Mouse (Mus musculus) lung, embryonic 14.5 days (tissue): ENCODE data around the gene Ints3. TPM values are rescaled to one million over a fixed set of nuclear protein-coding genes. Genes with fewer than 3 reads are reported as not detected.

Experiments used
- ATAC-seq: fragments of 200-750 bp; cut with Nextera tagmentation; 2 replicates; pipeline ENCODE4 v1.8.0; 2017; ENCODE audit warnings: mild to moderate bottlenecking, moderate TSS enrichment, moderate library complexity; ENCODE audit not compliant: insufficient read depth
- DNase-seq: peaks from one replicate; pipeline ENCODE4 v3.0.0-alpha.2; 2015
- H3K27ac ChIP-seq: fragments of 300-500 bp; sonication (generic); 2 replicates; pipeline ENCODE4 v1.5.1; 2014; ENCODE audit warnings: low read depth, mild to moderate bottlenecking, moderate library complexity
- H3K27me3 ChIP-seq: fragments of 300-500 bp; sonication (generic); 2 replicates; pipeline ENCODE4 v1.6.1; 2014; ENCODE audit warnings: low read length, control low read depth; ENCODE audit not compliant: insufficient read depth
- H3K36me3 ChIP-seq: fragments of 300-500 bp; sonication (generic); 2 replicates; pipeline ENCODE4 v1.6.1; 2014; ENCODE audit warnings: control low read depth; ENCODE audit not compliant: insufficient read depth
- H3K4me1 ChIP-seq: fragments of 300-500 bp; sonication (generic); 2 replicates; pipeline ENCODE4 v1.6.1; 2014; ENCODE audit warnings: antibody characterized with exemption, control low read depth; ENCODE audit not compliant: insufficient read depth
- H3K4me2 ChIP-seq: fragments of 300-500 bp; sonication (generic); 2 replicates; pipeline ENCODE4 v1.6.1; 2014; ENCODE audit warnings: mild to moderate bottlenecking
- H3K4me3 ChIP-seq: fragments of 300-500 bp; sonication (generic); 2 replicates; pipeline ENCODE4 v1.5.1; 2014; ENCODE audit warnings: low read depth, low read length
- H3K9ac ChIP-seq: fragments of 300-500 bp; sonication (generic); 2 replicates; pipeline ENCODE4 v1.6.1; 2014
- H3K9me3 ChIP-seq: fragments of 300-500 bp; sonication (generic); 2 replicates; pipeline ENCODE4 v1.6.1; 2016; ENCODE audit warnings: low read depth, low read length, control low read depth
- CTCF ChIP-seq: IDR thresholded peaks from 2 replicates; pipeline ENCODE4 v1.5.1; 2016; ENCODE audit warnings: antibody characterized with exemption, low read depth
- WGBS: fragments of 180-500 bp; shearing (Covaris S2); extraction: QIAGEN DNeasy Blood & Tissue Kit; methylation state at CpG from one replicate; pipeline ENCODE4 v1.1.7; 2014; 5-methylcytosine and 5-hydroxymethylcytosine counted together
- polyA plus RNA-seq: library from polyadenylated mRNA; unstranded; fragments of >200 nt; fragmentation: Nextera tagmentation; extraction: Ambion mirVana; gene quantifications from 2 replicates; pipeline ENCODE4 v1.2.1, GENCODE M21; 2014

Gene Ints3
- polyA plus RNA-seq, 1 experiment from 2014 or later, result 40.5 TPM

DNA sequence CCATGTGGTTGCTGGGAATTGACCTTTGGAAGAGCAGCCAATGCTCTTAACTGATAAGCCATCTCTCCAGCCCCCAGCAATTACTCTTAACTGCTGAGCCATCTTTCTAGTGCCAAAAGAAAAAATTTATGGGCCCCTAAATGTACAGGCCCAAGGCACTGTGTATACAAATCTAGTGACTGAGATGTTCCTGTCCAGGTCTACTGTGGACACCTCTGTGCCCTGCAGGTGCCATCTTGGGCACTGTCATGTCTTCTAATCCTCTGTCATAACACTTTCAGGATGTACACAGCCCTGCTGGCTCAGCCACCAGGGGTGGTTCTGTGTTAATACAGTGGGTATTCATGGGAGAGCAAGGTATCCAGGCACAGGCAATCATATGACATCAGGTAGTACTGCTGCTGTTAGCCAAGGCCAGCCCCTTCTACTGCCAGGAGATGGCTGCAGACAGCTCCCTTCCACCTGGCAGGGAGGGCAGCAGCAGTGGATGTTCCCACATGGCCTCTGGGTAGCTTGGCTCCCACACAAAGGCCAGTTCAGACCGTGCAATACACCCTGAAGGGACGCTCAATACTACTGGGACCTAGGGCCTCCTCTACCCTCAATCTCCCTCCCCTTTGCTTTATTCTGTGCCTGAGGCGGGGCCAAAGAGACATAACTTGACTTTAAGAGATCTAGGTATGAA lies 57.7 kb downstream of the Ints3 start:
- Histone ChIP-seq H3K9me3 (no peaks in the 10 kb centered on the region), H3K4me1 (no peaks in the 10 kb centered on the region), H3K4me2 (no peak overlapping the region), H3K27me3 (no peaks in the 10 kb centered on the region), H3K36me3 (no peaks in the 10 kb centered on the region), H3K27ac (no peak overlapping the region), H3K9ac (no peak overlapping the region), H3K4me3 (no peak overlapping the region)
- ATAC-seq (no peak), DNase-seq (no peak)
- 43% methylated on average over 3 of the region's 3 CpGs for WGBS
- TF ChIP-seq CTCF, result no peak

GRCm38 (mm10) chr3:90374368-90374767 lies 59.1 kb downstream of the Ints3 start:
- H3K9me3 ChIP-seq, result no peaks in the 10 kb centered on the region
- no peak overlapping the region for H3K9ac ChIP-seq
- WGBS, result 72% methylated on average over 4 of the region's 4 CpGs
- DNase-seq (no peak), ATAC-seq (no peak)
- H3K4me1 ChIP-seq, result no peaks in the 10 kb centered on the region
- TF ChIP-seq CTCF, result no peak
- H3K36me3 ChIP-seq, result no peaks in the 10 kb centered on the region
- H3K27me3 ChIP-seq, result no peaks in the 10 kb centered on the region
- no peak overlapping the region for H3K4me2 ChIP-seq
- H3K27ac ChIP-seq, result no peak overlapping the region
- H3K4me3 ChIP-seq, result no peak overlapping the region

DNA sequence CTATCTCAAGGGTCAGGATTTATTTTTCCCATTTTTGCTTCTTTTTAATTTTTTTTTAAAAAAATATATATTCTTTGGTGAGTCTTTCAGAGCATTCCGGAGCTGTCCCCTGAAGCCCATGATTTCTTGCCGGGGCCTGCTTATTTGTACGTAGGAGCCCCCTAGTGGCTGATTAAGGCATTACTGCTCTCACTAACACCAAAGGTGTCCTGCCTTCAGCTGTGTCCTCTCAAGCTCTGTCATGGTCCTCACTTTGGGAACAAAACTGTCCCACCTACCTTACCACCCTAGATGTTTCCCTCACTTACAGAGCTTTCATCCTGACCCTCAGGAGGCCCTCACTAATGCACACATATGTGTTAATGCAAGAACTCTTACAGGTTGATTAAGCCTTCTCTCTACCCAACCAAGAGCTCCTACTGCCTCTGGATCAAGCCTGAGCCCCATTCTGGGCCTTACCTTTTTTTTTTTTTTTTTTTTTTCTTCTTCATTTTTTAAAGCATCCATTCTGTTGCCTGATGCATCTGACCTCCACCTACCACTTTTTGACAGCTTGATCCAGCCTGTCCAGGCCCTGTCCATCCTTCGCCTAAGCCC lies 59.9 kb downstream of the Ints3 start:
- H3K4me2 ChIP-seq, result no peak overlapping the region
- 23% methylated on average over 4 of the region's 4 CpGs for WGBS
- DNase-seq (peak; percentile 96), ATAC-seq (peak; percentile 69)
- no peaks in the 10 kb centered on the region for H3K27me3 ChIP-seq
- H3K9ac ChIP-seq, result no peak overlapping the region
- H3K9me3 ChIP-seq, result no peaks in the 10 kb centered on the region
- H3K27ac ChIP-seq, result no peak overlapping the region
- H3K36me3 ChIP-seq, result no peaks in the 10 kb centered on the region
- TF ChIP-seq CTCF, result peak; percentile 88
- no peak overlapping the region for H3K4me3 ChIP-seq
- no peaks in the 10 kb centered on the region for H3K4me1 ChIP-seq

DNA sequence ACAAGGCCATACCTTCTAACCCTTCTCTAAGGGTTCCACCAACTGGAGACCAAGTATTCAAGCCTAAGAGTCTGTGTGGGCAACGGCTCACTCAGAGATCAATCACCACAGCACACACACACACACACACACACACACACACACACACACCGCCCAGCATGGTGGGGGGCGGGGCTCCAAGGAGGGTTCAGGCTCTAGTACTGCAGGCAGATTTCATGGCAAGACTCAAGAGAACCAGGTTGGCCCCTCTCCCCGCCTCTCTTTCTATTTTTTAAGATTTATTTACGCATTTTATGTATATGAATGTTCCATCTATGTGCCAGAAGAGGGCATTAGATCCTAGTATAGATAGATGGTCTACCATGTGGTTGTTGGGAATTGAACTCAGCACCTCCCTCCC lies 60.6 kb downstream of the Ints3 start:
- ATAC-seq, result peak; percentile 16; the same call in 1 of the 2 replicates
- WGBS, result 49% methylated on average over 5 of the region's 5 CpGs
- no peaks in the 10 kb centered on the region for H3K9me3 ChIP-seq
- no peak for DNase-seq
- no peak overlapping the region for H3K4me2 ChIP-seq
- no peaks in the 10 kb centered on the region for H3K36me3 ChIP-seq
- no peaks in the 10 kb centered on the region for H3K27me3 ChIP-seq
- no peak overlapping the region for H3K4me3 ChIP-seq
- no peak for TF ChIP-seq CTCF
- H3K9ac ChIP-seq, result no peak overlapping the region
- H3K27ac ChIP-seq, result no peak overlapping the region
- no peaks in the 10 kb centered on the region for H3K4me1 ChIP-seq

DNA sequence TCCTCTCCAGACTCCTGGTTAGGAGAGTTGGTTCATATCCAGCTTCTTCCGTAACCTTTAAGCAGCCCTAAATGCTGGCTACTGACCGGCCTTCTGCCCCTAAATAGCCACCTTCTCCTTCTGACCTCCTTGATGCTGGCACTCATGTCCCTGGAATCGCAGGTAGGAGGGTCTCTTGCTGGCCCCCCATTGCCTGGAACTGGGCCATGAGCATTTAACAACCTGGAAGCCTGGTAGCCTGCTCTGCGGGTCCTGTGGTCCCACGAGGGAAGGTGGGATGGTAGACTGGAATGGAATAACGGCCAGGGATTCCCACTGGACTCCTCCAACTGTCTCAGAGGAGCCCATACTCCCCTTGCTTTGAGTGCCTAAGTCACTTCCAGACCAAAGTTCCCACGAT lies 61.6 kb downstream of the Ints3 start:
- WGBS, result 68% methylated on average over 7 of the region's 7 CpGs

DNA sequence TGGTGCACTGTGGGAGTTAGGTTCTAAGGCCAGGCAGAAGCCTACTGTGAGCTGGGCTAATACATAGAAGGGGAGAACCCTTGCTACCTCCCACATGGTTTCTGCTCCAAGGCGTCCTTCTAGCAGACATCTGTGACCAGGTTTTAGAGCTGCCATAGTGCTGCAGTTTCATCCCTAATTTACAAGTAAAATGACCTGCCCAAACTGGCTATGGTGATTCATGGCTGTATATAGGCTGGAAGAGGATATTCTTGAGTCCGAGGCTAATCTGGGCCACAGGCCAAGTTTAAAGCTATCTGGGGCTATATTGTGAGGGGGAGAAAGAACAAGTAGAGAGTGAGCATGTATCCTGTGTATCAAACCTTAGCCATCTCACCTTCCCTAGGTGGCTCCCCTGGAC lies 64.4 kb downstream of the Ints3 start:
- WGBS, result 32% methylated on average over 2 of the region's 2 CpGs

More for the DNA sequence above, 61.6 kb downstream of the Ints3 start:
- Histone ChIP-seq H3K27ac (no peak overlapping the region), H3K36me3 (no peaks in the 10 kb centered on the region), H3K9ac (no peak overlapping the region), H3K4me2 (no peak overlapping the region), H3K27me3 (no peaks in the 10 kb centered on the region), H3K9me3 (no peaks in the 10 kb centered on the region), H3K4me1 (no peaks in the 10 kb centered on the region), H3K4me3 (no peak overlapping the region)
- ATAC-seq (no peak), DNase-seq (no peak)
- TF ChIP-seq CTCF, result no peak

GRCm38 (mm10) chr3:90367001-90367632 lies 66.3 kb downstream of the Ints3 start:
- no peak for DNase-seq
- Histone ChIP-seq H3K4me3 (no peak overlapping the region), H3K9ac (no peak overlapping the region), H3K4me2 (no peak overlapping the region), H3K27me3 (no peaks in the 10 kb centered on the region), H3K36me3 (peaks cover 4% of the 10 kb centered on the region; the same call in 1 of the 2 replicates), H3K9me3 (no peaks in the 10 kb centered on the region), H3K27ac (no peak overlapping the region), H3K4me1 (no peaks in the 10 kb centered on the region)
- no peak for TF ChIP-seq CTCF
- ATAC-seq, result no peak
- 78% methylated on average over 5 of the region's 5 CpGs for WGBS

More for the DNA sequence above, 64.4 kb downstream of the Ints3 start:
- H3K9ac ChIP-seq, result no peak overlapping the region
- H3K36me3 ChIP-seq, result no peaks in the 10 kb centered on the region
- ATAC-seq, result no peak
- no peaks in the 10 kb centered on the region for H3K4me1 ChIP-seq
- H3K27ac ChIP-seq, result no peak overlapping the region
- no peaks in the 10 kb centered on the region for H3K9me3 ChIP-seq
- no peak overlapping the region for H3K4me3 ChIP-seq
- TF ChIP-seq CTCF, result no peak
- DNase-seq, result peak; percentile 21
- no peaks in the 10 kb centered on the region for H3K27me3 ChIP-seq
- H3K4me2 ChIP-seq, result no peak overlapping the region
